Mouse (Mus musculus): ENCODE measurements around the gene Serping1.

GRCm38 (mm10) chr2:84793871-84794270 lies 18.6 kb upstream of the Serping1 start:
- TF ChIP-seq CTCF (IDR thresholded peaks at IDR 0.05; ENCODE audit: low read depth, low read length): no peak
- no peak for TF ChIP-seq POLR2A (IDR thresholded peaks at IDR 0.05; ENCODE audit: extremely low read depth, insufficient read depth, low read length)

Data from liver, adult 2 months (tissue).